Mouse (Mus musculus) cerebellum, adult 2 months (tissue): ENCODE data around the gene Fam129b.

Experiments used
- CTCF ChIP-seq: fragments of 200-500 bp; IDR thresholded peaks from 2 replicates; pipeline ENCODE4 v1.5.1; 2011; ENCODE audit warnings: low read depth, mild to moderate bottlenecking, control low read depth, low read length, moderate library complexity, borderline replicate concordance; ENCODE audit not compliant: insufficient read depth
- POLR2A ChIP-seq: fragments of 200-500 bp; IDR thresholded peaks from 2 replicates; pipeline ENCODE4 v1.6.1; 2011; ENCODE audit warnings: low read length, control low read depth, borderline replicate concordance; ENCODE audit not compliant: insufficient read depth

- no peak for TF ChIP-seq CTCF
- TF ChIP-seq POLR2A, result no peak
Observed at GRCm38 (mm10) chr2:32860799-32861198, 15.1 kb upstream of the Fam129b start.
